Mouse (Mus musculus) MEL (cell line): ENCODE data around the gene Gm10061.

Experiments used
- CTCF ChIP-seq, 3 experiments: IDR thresholded peaks in 2 of 3; conservative IDR thresholded peaks in 1 of 3; 2 replicates each; pipeline ENCODE4 v1.5.1; 2011 to 2012; ENCODE audit warnings: low read length in 3 of 3, low read depth in 2 of 3, mild to moderate bottlenecking in 2 of 3, improper control_type of control experiment in 1 of 3, inconsistent platforms in 1 of 3, mixed read lengths in 1 of 3, moderate library complexity in 1 of 3; ENCODE audit not compliant: control insufficient read depth in 1 of 3, insufficient read depth in 1 of 3, poor library complexity in 1 of 3, severe bottlenecking in 1 of 3
- EP300 ChIP-seq, 2 experiments: IDR thresholded peaks; 2 replicates each; pipeline ENCODE4 v1.6.1; 2011; ENCODE audit warnings: improper control_type of control experiment in 2 of 2, low read length in 2 of 2, low read depth in 1 of 2, mild to moderate bottlenecking in 1 of 2
- KAT2A ChIP-seq: conservative IDR thresholded peaks from 2 replicates; pipeline ENCODE4 v1.6.1; 2012; ENCODE audit warnings: low read depth, low read length, improper control_type of control experiment, inconsistent platforms
- MAFK ChIP-seq: IDR thresholded peaks from 2 replicates; pipeline ENCODE4 v1.6.1; 2011; ENCODE audit warnings: low read depth, mild to moderate bottlenecking, low read length, improper control_type of control experiment, borderline replicate concordance
- MAX ChIP-seq: IDR thresholded peaks from 2 replicates; pipeline ENCODE4 v1.6.1; 2011; ENCODE audit warnings: low read length, improper control_type of control experiment
- NRF1 ChIP-seq: IDR thresholded peaks from 2 replicates; pipeline ENCODE4 v1.6.1; 2014; ENCODE audit warnings: low read depth, mild to moderate bottlenecking, inconsistent platforms, low read length, improper control_type of control experiment, moderate library complexity; ENCODE audit not compliant: poor library complexity, insufficient read depth, severe bottlenecking
- POLR2A ChIP-seq, 2 experiments: IDR thresholded peaks; 2 replicates each; pipeline ENCODE4 v1.6.1; 2011 to 2012; ENCODE audit warnings: low read length in 2 of 2, mild to moderate bottlenecking in 2 of 2, control low read depth in 1 of 2, improper control_type of control experiment in 1 of 2, low read depth in 1 of 2, moderate library complexity in 1 of 2; ENCODE audit not compliant: control insufficient read depth in 1 of 2, insufficient read depth in 1 of 2, poor library complexity in 1 of 2
- USF1 ChIP-seq: IDR thresholded peaks from 2 replicates; pipeline ENCODE4 v1.6.1; 2014; ENCODE audit warnings: low read depth, mild to moderate bottlenecking, inconsistent platforms, low read length, improper control_type of control experiment, moderate library complexity
- ZNF384 ChIP-seq: IDR thresholded peaks from 2 replicates; pipeline ENCODE4 v1.6.1; 2012; ENCODE audit warnings: low read depth, mild to moderate bottlenecking, inconsistent platforms, low read length, improper control_type of control experiment

DNA sequence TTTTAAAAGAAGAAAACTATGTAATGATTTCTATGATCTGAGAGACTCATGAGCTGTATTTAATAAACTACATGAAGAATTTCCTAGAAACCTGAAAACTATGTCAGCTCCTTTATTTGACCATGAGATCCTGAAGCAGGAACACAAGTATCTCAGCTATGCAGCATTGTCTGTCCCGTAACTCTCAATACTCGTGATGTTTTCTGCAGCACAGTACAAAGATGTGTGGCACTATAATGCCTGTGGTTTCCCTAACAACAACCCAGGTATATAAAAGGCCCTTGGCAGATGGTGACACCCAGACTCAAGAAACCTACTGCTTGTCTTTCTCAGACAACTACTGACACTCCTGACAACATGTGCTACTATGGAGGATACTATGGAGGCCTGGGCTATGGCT is 23.5 kb downstream of the Gm10061 start, which contains the start of gene 1110057P08Rik:
- no peak for TF ChIP-seq USF1
- no peak for TF ChIP-seq POLR2A (IDR thresholded peaks at IDR 0.05; ENCODE audit: control insufficient read depth in 1 of 2, insufficient read depth in 1 of 2, low read depth in 1 of 2, low read length in 2 of 2, poor library complexity in 1 of 2)
- no peak for TF ChIP-seq KAT2A
- no peak for TF ChIP-seq EP300 (IDR thresholded peaks at IDR 0.05; ENCODE audit: low read depth in 1 of 2, low read length in 2 of 2)
- TF ChIP-seq MAFK = no peak
- no peak for TF ChIP-seq CTCF (IDR thresholded peaks at IDR 0.05 in 2 of 3, conservative IDR thresholded peaks at IDR 0.05 in 1 of 3; ENCODE audit: control insufficient read depth in 1 of 3, insufficient read depth in 1 of 3, low read depth in 2 of 3, low read length in 3 of 3, poor library complexity in 1 of 3, severe bottlenecking in 1 of 3)
- no peak for TF ChIP-seq MAX
- no peak for TF ChIP-seq ZNF384
- TF ChIP-seq NRF1 = no peak
